Mouse (Mus musculus) MEL (cell line): ENCODE measurements around the gene Tarm1.

Experiments
- EP300 ChIP-seq, 2 experiments: IDR thresholded peaks; 2 replicates each; pipeline ENCODE4 v1.6.1; 2011; ENCODE audit warnings: improper control_type of control experiment in 2 of 2, low read length in 2 of 2, low read depth in 1 of 2, mild to moderate bottlenecking in 1 of 2
- GATA1 ChIP-seq: IDR thresholded peaks from 2 replicates; pipeline ENCODE4 v1.6.1; 2011; ENCODE audit warnings: low read depth, low read length, improper control_type of control experiment
- POLR2A ChIP-seq, 2 experiments: IDR thresholded peaks; 2 replicates each; pipeline ENCODE4 v1.6.1; 2011 to 2012; ENCODE audit warnings: low read length in 2 of 2, mild to moderate bottlenecking in 2 of 2, control low read depth in 1 of 2, improper control_type of control experiment in 1 of 2, low read depth in 1 of 2, moderate library complexity in 1 of 2; ENCODE audit not compliant: control insufficient read depth in 1 of 2, insufficient read depth in 1 of 2, poor library complexity in 1 of 2
- SMC3 ChIP-seq: IDR thresholded peaks from 2 replicates; pipeline ENCODE4 v1.6.1; 2011; ENCODE audit warnings: low read depth, low read length, improper control_type of control experiment

DNA sequence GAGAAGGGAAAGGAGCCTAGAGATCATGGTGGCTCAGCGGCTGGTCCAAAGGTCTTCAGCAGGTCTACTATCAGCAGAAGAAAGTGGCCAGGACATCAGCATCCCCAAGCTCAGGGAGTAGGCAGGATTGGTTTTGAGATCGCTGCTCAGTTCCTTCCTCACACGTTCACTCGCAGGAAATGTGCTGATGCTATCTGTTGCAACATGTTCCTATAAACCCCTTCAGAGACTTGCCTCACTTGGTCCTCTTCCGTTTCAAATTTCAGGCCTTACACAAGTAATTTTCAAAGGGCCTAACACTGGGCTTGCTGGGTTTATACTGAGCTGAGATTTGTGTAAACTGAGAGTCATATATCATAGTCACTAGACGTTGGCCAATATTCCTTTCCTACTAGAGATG lies at the start of gene Tarm1:
- TF ChIP-seq SMC3 = no peak
- TF ChIP-seq POLR2A (IDR thresholded peaks at IDR 0.05; ENCODE audit: control insufficient read depth in 1 of 2, insufficient read depth in 1 of 2, low read depth in 1 of 2, low read length in 2 of 2, poor library complexity in 1 of 2) = no peak
- no peak for TF ChIP-seq GATA1
- TF ChIP-seq EP300 (IDR thresholded peaks at IDR 0.05; ENCODE audit: low read depth in 1 of 2, low read length in 2 of 2) = no peak
